Mouse (Mus musculus) limb, embryonic 12.5 days (tissue): Measurements from ENCODE around the gene Tshz2. TPM values are rescaled to one million over a fixed set of nuclear protein-coding genes. Genes with fewer than 3 reads are reported as not detected.

ENCODE experiments used
- ATAC-seq: fragments of 200-750 bp; cut with Nextera tagmentation; 2 replicates; pipeline ENCODE4 v1.8.0; 2017; ENCODE audit warnings: low read depth, moderate TSS enrichment; ENCODE audit not compliant: insufficient number of reproducible peaks, insufficient read depth, low FRiP score, low TSS enrichment
- H3K27ac ChIP-seq: fragments of 300-500 bp; sonication (generic); 2 replicates; pipeline ENCODE4 v1.5.1; 2016; ENCODE audit warnings: mild to moderate bottlenecking, moderate library complexity
- H3K27me3 ChIP-seq: fragments of 300-500 bp; sonication (generic); 2 replicates; pipeline ENCODE4 v1.6.1; 2016; ENCODE audit warnings: mild to moderate bottlenecking, moderate library complexity
- H3K36me3 ChIP-seq: fragments of 300-500 bp; sonication (generic); 2 replicates; pipeline ENCODE4 v1.6.1; 2016; ENCODE audit warnings: mild to moderate bottlenecking, moderate library complexity
- H3K4me1 ChIP-seq: fragments of 300-500 bp; sonication (generic); replicated peaks from 2 replicates; pipeline ENCODE4 v1.6.1; 2016
- H3K4me2 ChIP-seq: fragments of 300-500 bp; sonication (generic); 2 replicates; pipeline ENCODE4 v1.6.1; 2016; ENCODE audit warnings: mild to moderate bottlenecking, moderate library complexity
- H3K4me3 ChIP-seq: fragments of 300-500 bp; sonication (generic); replicated peaks from 2 replicates; pipeline ENCODE4 v1.5.1; 2016; ENCODE audit warnings: mild to moderate bottlenecking
- H3K9ac ChIP-seq: fragments of 300-500 bp; sonication (generic); replicated peaks from 2 replicates; pipeline ENCODE4 v1.6.1; 2016; ENCODE audit warnings: mild to moderate bottlenecking, moderate library complexity
- H3K9me3 ChIP-seq: fragments of 300-500 bp; sonication (generic); 2 replicates; pipeline ENCODE4 v1.6.1; 2016; ENCODE audit warnings: mild to moderate bottlenecking, moderate library complexity
- WGBS: fragments of 180-500 bp; shearing (Covaris S2); methylation state at CpG from one replicate; pipeline ENCODE4 v1.1.7; 2016; 5-methylcytosine and 5-hydroxymethylcytosine counted together
- polyA plus RNA-seq: library from polyadenylated mRNA; unstranded; fragments of >200 nt; fragmentation: Nextera tagmentation; extraction: Ambion mirVana; gene quantifications from 2 replicates; pipeline ENCODE4 v1.2.1, GENCODE M21; 2016

Tshz2 gene
- polyA plus RNA-seq, 1 experiment from 2014 or later = 12.0 TPM

DNA sequence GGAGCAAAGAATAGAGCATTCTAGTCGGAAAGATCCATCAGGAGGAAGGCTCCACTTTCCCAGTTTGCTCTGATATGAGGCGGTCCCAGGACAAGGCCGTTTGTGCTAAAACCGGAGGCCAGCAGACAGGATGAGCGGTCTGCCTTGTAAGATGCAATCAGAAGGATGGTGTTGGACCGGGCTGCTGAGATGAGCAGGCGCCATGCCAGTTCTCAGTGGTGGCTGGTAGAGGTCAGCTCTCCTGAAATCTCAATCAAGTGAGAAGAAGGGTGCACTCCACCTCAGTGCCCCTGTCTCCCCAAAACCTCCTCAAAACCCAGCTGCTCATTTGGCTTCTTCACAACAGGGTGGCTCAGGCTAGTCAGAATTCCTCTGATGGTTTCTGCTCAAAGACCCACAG is 358.2 kb downstream of the Tshz2 start:
- H3K36me3 ChIP-seq = no peaks in the 10 kb centered on the region
- H3K4me2 ChIP-seq = no peak overlapping the region
- ATAC-seq = no peak
- peaks cover 9% of the 10 kb centered on the region for H3K27me3 ChIP-seq
- peaks cover 8% of the 10 kb centered on the region for H3K4me1 ChIP-seq
- no peak overlapping the region for H3K4me3 ChIP-seq
- H3K27ac ChIP-seq = no peak overlapping the region
- H3K9ac ChIP-seq = no peak overlapping the region
- H3K9me3 ChIP-seq = no peaks in the 10 kb centered on the region
- 95% methylated on average over 7 of the region's 7 CpGs for WGBS

DNA sequence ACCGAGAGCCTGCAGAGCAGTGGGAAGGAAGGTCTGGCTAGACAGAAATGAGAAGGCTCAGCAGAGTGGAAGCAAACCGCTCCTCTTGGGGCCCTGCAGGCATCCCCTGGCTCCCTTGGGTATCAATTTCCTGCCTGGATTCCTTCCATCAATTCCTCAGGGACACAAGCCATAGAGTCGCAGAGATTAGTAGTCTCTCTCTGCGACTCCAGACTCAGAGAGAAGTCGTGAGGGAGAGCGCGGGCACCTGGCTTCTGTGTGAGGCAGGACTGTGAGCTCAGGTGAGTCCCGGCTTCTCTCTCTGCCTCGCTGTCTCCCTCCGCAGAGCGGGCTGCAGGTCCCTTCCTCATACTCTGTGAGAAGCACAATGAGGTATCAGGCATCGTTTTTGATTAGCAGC is 363.2 kb downstream of the Tshz2 start:
- no peak overlapping the region for H3K9ac ChIP-seq
- H3K9me3 ChIP-seq = no peaks in the 10 kb centered on the region
- peak overlapping the region; percentile 23 for H3K4me2 ChIP-seq
- WGBS = 42% methylated on average over 12 of the region's 12 CpGs
- no peak overlapping the region for H3K4me3 ChIP-seq
- no peaks in the 10 kb centered on the region for H3K36me3 ChIP-seq
- H3K27ac ChIP-seq = no peak overlapping the region
- H3K27me3 ChIP-seq = peaks cover 11% of the 10 kb centered on the region
- peaks cover 43% of the 10 kb centered on the region for H3K4me1 ChIP-seq
- no peak for ATAC-seq

DNA sequence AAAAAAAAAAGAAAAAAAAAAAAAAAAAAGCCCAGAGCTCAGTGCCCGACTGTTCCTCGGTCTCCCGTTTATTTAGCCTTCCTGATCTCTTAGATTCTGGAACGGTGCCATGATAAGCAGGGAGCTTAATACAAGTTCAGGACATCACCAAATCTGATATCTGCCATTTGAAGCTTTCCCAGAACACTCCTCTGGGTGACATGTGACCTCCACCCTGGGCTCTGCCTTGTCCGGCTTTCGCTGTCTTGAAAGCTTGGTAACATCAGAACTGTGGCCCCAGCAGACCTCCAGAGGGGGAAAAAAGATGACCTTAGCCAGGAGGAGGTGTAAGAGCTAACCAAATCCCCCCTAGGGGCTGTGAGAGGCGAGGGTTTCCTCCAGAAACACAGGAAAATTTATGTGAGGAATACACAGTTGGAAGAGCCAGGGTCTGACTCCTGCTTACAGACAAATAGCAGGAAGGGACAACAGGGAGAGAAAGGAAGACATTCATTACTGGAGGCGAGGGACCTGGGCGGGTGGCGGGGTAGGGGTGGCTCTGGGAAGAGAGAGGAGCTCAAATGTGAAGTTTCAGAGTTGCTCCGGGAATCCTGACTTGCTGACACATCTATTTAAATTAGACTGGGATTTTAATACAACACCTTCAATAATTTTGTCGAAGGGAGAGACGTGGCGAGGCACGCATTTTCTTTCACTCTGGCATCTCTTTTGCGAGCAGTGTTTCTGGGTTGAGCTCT is 363.9 kb downstream of the Tshz2 start:
- Histone ChIP-seq H3K4me2 (no peak overlapping the region), H3K27ac (no peak overlapping the region)
- WGBS = 46% methylated on average over 16 of the region's 16 CpGs

DNA sequence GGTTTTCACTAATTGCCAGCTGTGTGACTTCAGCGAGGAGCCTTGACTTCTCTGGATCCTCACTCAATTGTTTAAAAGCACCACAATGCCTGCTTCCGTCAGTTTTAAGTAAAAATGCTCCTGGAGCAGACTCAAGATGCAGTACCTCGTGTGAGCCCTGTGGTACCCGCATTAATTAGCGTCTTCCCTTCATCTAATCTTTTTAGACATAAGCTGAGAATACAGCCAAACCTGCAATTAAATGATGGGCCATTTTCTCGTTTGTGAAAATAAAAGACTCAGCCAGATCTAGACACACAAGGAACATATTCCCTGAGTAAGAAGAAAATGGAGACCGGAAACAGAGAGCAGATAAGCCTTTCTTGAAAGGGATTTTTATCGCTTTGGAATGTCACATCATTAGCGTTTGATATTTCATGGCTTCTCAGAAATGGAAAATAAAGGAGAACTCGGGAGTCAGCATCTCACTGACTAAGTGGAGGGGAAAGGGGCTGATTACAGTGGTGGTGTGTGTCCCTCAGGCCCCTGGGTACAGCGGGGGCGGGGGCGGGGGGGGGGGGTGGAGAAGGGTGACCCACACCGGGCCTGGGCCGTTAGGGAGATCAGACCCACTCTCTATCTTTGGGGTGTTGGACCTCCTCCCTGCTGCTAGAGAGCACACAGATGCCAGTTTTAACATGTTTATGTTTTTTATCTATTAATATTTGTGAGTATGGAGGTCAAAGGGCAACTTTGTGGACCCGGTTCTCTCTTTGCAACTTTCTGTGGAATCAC is 364.6 kb downstream of the Tshz2 start:
- Histone ChIP-seq H3K4me1 (peaks cover 43% of the 10 kb centered on the region), H3K9ac (no peak overlapping the region), H3K9me3 (no peaks in the 10 kb centered on the region), H3K36me3 (no peaks in the 10 kb centered on the region), H3K27me3 (peaks cover 11% of the 10 kb centered on the region), H3K4me2 (no peak overlapping the region), H3K4me3 (no peak overlapping the region), H3K27ac (no peak overlapping the region)
- 68% methylated on average over 16 of the region's 16 CpGs for WGBS
- no peak for ATAC-seq

More for the DNA sequence above, 363.9 kb downstream of the Tshz2 start:
- H3K4me1 ChIP-seq = peaks cover 43% of the 10 kb centered on the region
- no peak for ATAC-seq
- H3K36me3 ChIP-seq = no peaks in the 10 kb centered on the region
- H3K27me3 ChIP-seq = peaks cover 11% of the 10 kb centered on the region
- no peaks in the 10 kb centered on the region for H3K9me3 ChIP-seq
- no peak overlapping the region for H3K4me3 ChIP-seq
- no peak overlapping the region for H3K9ac ChIP-seq

DNA sequence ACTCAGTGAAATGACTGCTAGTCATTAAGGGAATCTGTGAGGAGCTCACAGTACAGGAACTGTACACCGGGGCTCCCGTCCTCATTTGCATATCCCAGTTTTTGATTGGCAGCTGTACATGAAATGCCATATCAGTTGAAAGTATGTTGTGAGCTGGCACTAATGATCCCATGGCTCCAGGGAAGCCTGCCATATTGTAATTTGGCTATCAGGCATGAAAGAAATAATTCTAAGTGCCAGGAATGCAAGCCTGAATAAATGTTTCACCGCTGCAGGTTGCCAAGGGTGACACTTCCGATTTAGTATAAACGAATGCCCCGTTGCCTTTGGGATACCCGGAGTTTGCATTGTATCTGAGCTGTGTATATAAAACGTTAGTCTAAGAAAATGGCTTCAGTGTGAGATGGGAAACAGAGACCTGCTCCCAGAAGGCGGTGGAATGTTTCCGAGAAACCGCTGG is 366.1 kb downstream of the Tshz2 start:
- peaks cover 43% of the 10 kb centered on the region for H3K4me1 ChIP-seq
- peak overlapping the region; percentile 66 for H3K27ac ChIP-seq
- H3K27me3 ChIP-seq = peaks cover 11% of the 10 kb centered on the region
- no peak overlapping the region for H3K4me2 ChIP-seq
- H3K9ac ChIP-seq = no peak overlapping the region
- no peak for ATAC-seq
- no peaks in the 10 kb centered on the region for H3K36me3 ChIP-seq
- WGBS = 56% methylated on average over 11 of the region's 11 CpGs
- H3K4me3 ChIP-seq = no peak overlapping the region
- no peaks in the 10 kb centered on the region for H3K9me3 ChIP-seq

DNA sequence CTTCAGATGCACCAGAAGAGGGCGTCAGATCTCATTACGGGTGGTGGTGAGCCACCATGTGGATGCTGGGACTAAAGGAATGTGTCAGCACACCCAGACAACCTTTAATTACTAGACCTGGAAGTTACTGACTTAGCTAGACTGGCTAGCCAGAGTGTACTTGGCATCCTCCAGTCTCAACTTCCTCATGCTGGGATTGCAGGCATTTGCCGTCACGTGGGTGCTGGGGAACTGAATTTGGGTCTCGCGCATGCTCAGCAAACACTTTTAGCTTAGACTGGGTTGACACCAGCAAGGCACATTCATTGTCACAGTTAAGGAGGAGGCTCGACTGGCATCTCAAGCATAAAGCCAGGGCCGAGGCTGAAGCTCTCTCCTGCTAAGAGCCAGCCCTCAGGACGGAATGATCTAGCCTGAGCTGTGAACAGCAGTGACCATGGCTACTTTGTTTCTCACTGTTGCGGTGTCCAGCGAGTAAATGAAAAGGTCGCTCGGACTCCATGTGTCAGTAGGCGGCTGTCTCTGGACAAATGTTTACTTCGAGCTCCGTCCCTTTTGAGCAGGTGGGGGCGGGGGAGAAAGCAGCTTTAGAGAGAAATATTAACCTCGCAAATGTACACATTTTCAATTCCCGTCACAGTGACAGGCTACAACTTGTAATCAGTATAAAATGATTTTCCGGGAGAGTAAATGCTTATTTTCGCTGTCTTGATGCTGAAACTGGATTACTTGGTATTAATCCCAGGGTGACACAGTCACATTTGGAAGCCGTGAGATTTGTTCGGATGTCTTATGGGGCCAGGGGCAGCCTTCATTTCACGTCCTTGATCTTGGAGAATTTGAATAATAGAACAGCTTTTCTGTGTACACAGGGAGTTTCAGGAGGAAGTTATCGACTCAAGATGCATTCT is 370.0 kb downstream of the Tshz2 start:
- WGBS = 75% methylated on average over 25 of the region's 25 CpGs
- Histone ChIP-seq H3K4me2 (no peak overlapping the region), H3K27me3 (no peaks in the 10 kb centered on the region), H3K36me3 (no peaks in the 10 kb centered on the region), H3K4me3 (no peak overlapping the region), H3K9ac (no peak overlapping the region), H3K27ac (peak overlapping the region; percentile 45; the same call in 1 of the 2 replicates), H3K9me3 (no peaks in the 10 kb centered on the region), H3K4me1 (peaks cover 20% of the 10 kb centered on the region)
- no peak for ATAC-seq

DNA sequence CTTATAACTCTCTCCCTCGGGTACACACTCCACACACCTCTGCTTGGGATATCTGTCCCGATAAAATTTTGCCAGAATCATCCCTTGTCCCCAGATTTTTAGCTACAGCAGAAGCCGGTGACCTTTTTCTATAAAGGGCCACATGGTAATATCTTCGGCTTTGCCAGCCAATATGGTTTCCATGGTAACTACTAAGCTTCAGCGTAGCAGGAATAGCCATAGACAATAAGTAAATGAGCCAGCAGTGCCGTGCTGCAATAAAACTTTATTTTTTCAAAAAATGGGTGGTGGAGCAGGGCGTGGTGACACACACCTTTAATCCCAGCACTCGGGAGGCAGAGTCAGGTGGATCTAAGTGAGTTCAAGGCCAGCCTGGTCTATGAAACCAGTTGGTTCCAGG is 370.9 kb downstream of the Tshz2 start:
- WGBS = 82% methylated on average over 8 of the region's 8 CpGs
- Histone ChIP-seq H3K4me1 (peaks cover 13% of the 10 kb centered on the region), H3K4me3 (no peak overlapping the region), H3K4me2 (no peak overlapping the region), H3K9ac (no peak overlapping the region), H3K36me3 (no peaks in the 10 kb centered on the region), H3K27me3 (no peaks in the 10 kb centered on the region), H3K27ac (no peak overlapping the region), H3K9me3 (peaks cover 4% of the 10 kb centered on the region; the same call in 1 of the 2 replicates)
- no peak for ATAC-seq

DNA sequence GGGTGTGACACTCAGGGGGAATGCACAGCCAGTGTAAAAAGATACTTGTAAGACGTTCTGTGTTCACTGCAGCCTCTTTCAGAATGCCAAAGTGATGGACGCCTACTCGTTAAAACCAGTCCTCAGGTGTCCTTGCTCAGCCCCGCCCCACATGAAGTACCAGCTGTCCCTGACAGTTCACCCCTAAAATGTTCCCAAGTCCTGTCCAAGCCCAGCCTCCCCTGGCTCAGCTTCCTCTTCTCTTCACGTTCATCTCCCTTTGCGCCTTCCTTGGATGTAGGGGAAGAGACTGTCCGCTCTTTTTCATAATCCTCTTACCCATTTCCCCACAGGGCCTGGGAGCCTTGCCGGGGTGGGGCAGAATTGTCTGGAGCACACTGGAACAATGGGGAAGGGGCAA is 374.0 kb downstream of the Tshz2 start:
- H3K9me3 ChIP-seq = peaks cover 7% of the 10 kb centered on the region; the same call in 1 of the 2 replicates
- H3K4me1 ChIP-seq = peaks cover 4% of the 10 kb centered on the region; the same call in 1 of the 2 replicates
- H3K27ac ChIP-seq = no peak overlapping the region
- 73% methylated on average over 8 of the region's 8 CpGs for WGBS
- no peak overlapping the region for H3K4me3 ChIP-seq
- no peaks in the 10 kb centered on the region for H3K27me3 ChIP-seq
- no peak overlapping the region for H3K4me2 ChIP-seq
- H3K9ac ChIP-seq = no peak overlapping the region
- H3K36me3 ChIP-seq = no peaks in the 10 kb centered on the region
- ATAC-seq = no peak

DNA sequence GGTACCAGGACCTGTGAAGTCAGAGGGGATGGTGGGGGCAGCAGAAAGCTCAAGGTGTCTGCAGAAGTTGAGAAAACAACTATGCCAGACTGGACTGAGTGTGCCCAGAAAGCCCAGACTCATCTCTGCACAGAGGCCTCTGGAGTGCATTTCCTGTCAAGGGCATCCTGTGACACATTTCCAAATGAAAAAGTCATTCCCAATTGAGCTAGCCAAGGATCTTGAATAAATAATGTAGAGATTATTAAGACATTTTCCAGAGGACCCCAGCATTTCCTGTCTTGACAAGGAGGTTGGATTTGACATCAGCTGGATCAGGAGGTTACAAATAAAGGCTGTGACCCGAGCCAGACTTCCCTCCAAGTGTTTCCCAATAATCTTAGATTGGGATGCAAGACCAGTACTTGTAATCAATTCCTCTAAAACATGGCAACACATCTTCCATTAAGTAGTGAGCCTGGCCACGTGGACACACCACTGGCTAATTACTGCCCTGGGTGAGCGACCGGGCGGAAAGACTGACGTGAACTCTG is 374.7 kb downstream of the Tshz2 start:
- WGBS = 69% methylated on average over 6 of the region's 6 CpGs
- Histone ChIP-seq H3K4me2 (no peak overlapping the region), H3K4me3 (no peak overlapping the region), H3K9ac (no peak overlapping the region), H3K36me3 (no peaks in the 10 kb centered on the region), H3K9me3 (peaks cover 7% of the 10 kb centered on the region; the same call in 1 of the 2 replicates), H3K27me3 (no peaks in the 10 kb centered on the region), H3K27ac (no peak overlapping the region), H3K4me1 (peaks cover 9% of the 10 kb centered on the region; the same call in 1 of the 2 replicates)
- no peak for ATAC-seq

DNA sequence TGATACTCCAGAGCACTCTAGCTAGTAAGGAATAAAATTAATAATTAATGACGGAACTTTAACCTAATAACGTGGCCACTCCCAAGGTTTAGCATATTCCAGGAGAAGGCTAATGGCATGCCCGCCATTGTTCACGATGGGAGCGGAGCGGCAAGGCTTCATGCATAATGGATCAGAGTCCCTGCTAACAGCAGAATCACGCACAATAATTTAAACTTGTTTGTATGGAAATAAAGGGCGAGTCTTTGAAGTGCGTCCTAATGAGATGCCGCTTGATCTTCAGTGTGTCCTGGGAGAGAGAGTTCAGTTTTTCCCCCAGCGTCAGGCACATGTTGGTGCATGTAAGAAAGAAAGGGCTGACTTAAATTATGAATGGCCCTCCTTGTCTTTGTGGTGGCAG is 376.9 kb downstream of the Tshz2 start:
- Histone ChIP-seq H3K27me3 (no peaks in the 10 kb centered on the region), H3K4me2 (no peak overlapping the region), H3K4me3 (no peak overlapping the region), H3K9ac (no peak overlapping the region), H3K4me1 (peaks cover 9% of the 10 kb centered on the region; the same call in 1 of the 2 replicates), H3K36me3 (no peaks in the 10 kb centered on the region), H3K9me3 (peaks cover 7% of the 10 kb centered on the region; the same call in 1 of the 2 replicates), H3K27ac (no peak overlapping the region)
- WGBS = 68% methylated on average over 11 of the region's 11 CpGs
- no peak for ATAC-seq
